10 mouse cellular contexts compared by ENCODE assay signal in genomic region chr5:122654268-122654573, GRCm38 (mm10). TPM values are rescaled to one million over a fixed set of nuclear protein-coding genes. Genes with fewer than 3 reads are reported as not detected.
DNase-seq lines count a peak whose midpoint lies in the region; ATAC-seq and TF ChIP-seq lines count a peak whose summit lies in the region.
"Had no signal": no experiment of that assay in that cellular context is flagged by ENCODE, and none has a peak within 500 bp of the region (broad histone marks: within the 10 kb centered on the region; RNA-seq: fewer than 3 reads in every experiment).

No protein-coding gene starts in this region.

- 53% methylated on average over 5 of the region's 5 CpGs for WGBS in cerebellum, adult 2 months
- WGBS in lung, postnatal 0 days = 52% methylated on average over 5 of the region's 5 CpGs
- WGBS in limb, embryonic 10.5 days = 66% methylated on average over 5 of the region's 5 CpGs
- WGBS in stomach, embryonic 15.5 days = 47% methylated on average over 5 of the region's 5 CpGs

- no peaks in the 10 kb centered on the region for H3K27me3 ChIP-seq in cerebellum, adult 2 months (ENCODE audit: control insufficient read depth, insufficient read depth, low read length)
- no peaks in the 10 kb centered on the region for H3K27me3 ChIP-seq in lung, postnatal 0 days (replicated peaks; ENCODE audit: insufficient read depth, low read length)
- H3K27me3 ChIP-seq in limb, embryonic 10.5 days (ENCODE audit: low read depth, poor library complexity, severe bottlenecking) = no peaks in the 10 kb centered on the region
- H3K27me3 ChIP-seq in stomach, embryonic 15.5 days (replicated peaks) = no peaks in the 10 kb centered on the region
- H3K27me3 ChIP-seq: Patski had no signal

- no peak for TF ChIP-seq EP300 in lung, postnatal 0 days (IDR thresholded peaks at IDR 0.05)

- TF ChIP-seq POLR2A in cerebellum, adult 2 months (IDR thresholded peaks at IDR 0.05; ENCODE audit: borderline replicate concordance, insufficient read depth, low read length) = no peak

- no peak overlapping the region for H3K9ac ChIP-seq in lung, postnatal 0 days (replicated peaks; ENCODE audit: low read depth)
- no peak overlapping the region for H3K9ac ChIP-seq in stomach, embryonic 15.5 days

- H3K9me3 ChIP-seq in lung, postnatal 0 days (ENCODE audit: low read length) = no peaks in the 10 kb centered on the region
- H3K9me3 ChIP-seq in limb, embryonic 10.5 days (replicated peaks) = no peaks in the 10 kb centered on the region
- H3K9me3 ChIP-seq in stomach, embryonic 15.5 days = no peaks in the 10 kb centered on the region

- peaks cover 32% of the 10 kb centered on the region for H3K4me1 ChIP-seq in cerebellum, adult 2 months (ENCODE audit: control insufficient read depth, insufficient read depth, low read length)
- 0 out of 2 replicates have a peak, but pooled peaks cover 6% of the 10 kb centered on the region for H3K4me1 ChIP-seq in lung, postnatal 0 days (ENCODE audit: insufficient read depth, low read depth, low read length)
- H3K4me1 ChIP-seq in limb, embryonic 10.5 days = peaks cover 15% of the 10 kb centered on the region
- peaks cover 10% of the 10 kb centered on the region; the same call in 1 of the 2 replicates for H3K4me1 ChIP-seq in stomach, embryonic 15.5 days

- H3K36me3 ChIP-seq in lung, postnatal 0 days (ENCODE audit: insufficient read depth, low read length) = no peaks in the 10 kb centered on the region
- H3K36me3 ChIP-seq in limb, embryonic 10.5 days = no peaks in the 10 kb centered on the region
- H3K36me3 ChIP-seq in stomach, embryonic 15.5 days = no peaks in the 10 kb centered on the region

- TF ChIP-seq CTCF in cerebellum, adult 2 months (IDR thresholded peaks at IDR 0.05; ENCODE audit: borderline replicate concordance, insufficient read depth, low read depth, low read length) = no peak
- no peak for TF ChIP-seq CTCF in lung, postnatal 0 days (IDR thresholded peaks at IDR 0.05)

- DNase-seq in cerebellum, adult 2 months = no peak
- no peak for DNase-seq in cerebellum, adult 8-10 months
- peak; percentile 28 for DNase-seq in lung, postnatal 36 days
- no peak for DNase-seq in lung, postnatal 0 days (ENCODE audit: low spot score)
- DNase-seq in limb, embryonic 10.5 days (ENCODE audit: low spot score) = no peak
- no peak for DNase-seq in cerebellum, adult 18-20 months
- DNase-seq: liver had no signal

- peak overlapping the region; percentile 95 for H3K27ac ChIP-seq in cerebellum, adult 2 months (ENCODE audit: insufficient read depth, low read length)
- no peak overlapping the region for H3K27ac ChIP-seq in lung, postnatal 0 days (ENCODE audit: low read length)
- peak overlapping the region; percentile 73 for H3K27ac ChIP-seq in limb, embryonic 10.5 days
- peak overlapping the region; percentile 42 for H3K27ac ChIP-seq in stomach, embryonic 15.5 days

- ATAC-seq in lung, postnatal 0 days = no peak; the same call in 1 of the 2 replicates
- ATAC-seq in stomach, embryonic 15.5 days (ENCODE audit: insufficient read depth, low FRiP score, low read depth) = peak; percentile 44; the same call in 1 of the 2 replicates
- ATAC-seq in monocyte, adult 5-6 weeks (replicated peaks; ENCODE audit: insufficient number of reproducible peaks, low FRiP score, low TSS enrichment, poor library complexity, severe bottlenecking) = no peak
- ATAC-seq: Patski had no signal

- no peak overlapping the region for H3K4me3 ChIP-seq in cerebellum, adult 2 months (replicated peaks; ENCODE audit: insufficient read depth, low read depth, low read length)
- H3K4me3 ChIP-seq in lung, postnatal 0 days (ENCODE audit: low read depth, low read length) = no peak overlapping the region
- no peak overlapping the region for H3K4me3 ChIP-seq in limb, embryonic 10.5 days
- H3K4me3 ChIP-seq in stomach, embryonic 15.5 days (replicated peaks) = no peak overlapping the region

- H3K4me2 ChIP-seq in lung, postnatal 0 days (replicated peaks; ENCODE audit: low read depth, low read length) = no peak overlapping the region
- no peak overlapping the region for H3K4me2 ChIP-seq in stomach, embryonic 15.5 days

RNA-seq across cellular contexts. Expression of gene P2rx7, which starts 10.5 kb away (rescaled TPM):
- polyA plus RNA-seq in cerebellum, adult 2 months (2012; rRNA removed) = 13.5 and 16.8 TPM in 2 replicates
- 6.7 and 7.0 TPM in 2 replicates for polyA plus RNA-seq in lung, postnatal 0 days (2015; fragmentation: Nextera tagmentation; extraction: Ambion mirVana)
- 0.08 TPM in 1 of 2 replicates, not detected in the other for polyA plus RNA-seq in limb, embryonic 10.5 days (2016; fragmentation: Nextera tagmentation; extraction: Ambion mirVana)
- 2.7 and 3.4 TPM in 2 replicates for polyA plus RNA-seq in stomach, embryonic 15.5 days (2015; fragmentation: Nextera tagmentation; extraction: Ambion mirVana)
- total RNA-seq in monocyte, adult 5-6 weeks (2017) = 23.3 to 42.5 TPM (median 24.3 TPM) in 3 replicates

RNA-seq across cellular contexts. Expression of gene Ift81, which starts 39.9 kb away (rescaled TPM):
- polyA plus RNA-seq in cerebellum, adult 2 months (2012; rRNA removed) = 20.4 and 22.3 TPM in 2 replicates
- 29.5 and 38.5 TPM in 2 replicates for polyA plus RNA-seq in lung, postnatal 0 days (2015; fragmentation: Nextera tagmentation; extraction: Ambion mirVana)
- polyA plus RNA-seq in limb, embryonic 10.5 days (2016; fragmentation: Nextera tagmentation; extraction: Ambion mirVana) = 35.3 and 42.2 TPM in 2 replicates
- polyA plus RNA-seq in stomach, embryonic 15.5 days (2015; fragmentation: Nextera tagmentation; extraction: Ambion mirVana) = 36.2 and 37.2 TPM in 2 replicates
- 0.32 to 3.9 TPM (median 2.5 TPM) in 3 replicates for total RNA-seq in monocyte, adult 5-6 weeks (2017)

RNA-seq across cellular contexts. Expression of gene P2rx4, which starts 53.1 kb away (rescaled TPM):
- 42.0 and 48.3 TPM in 2 replicates for polyA plus RNA-seq in cerebellum, adult 2 months (2012; rRNA removed)
- polyA plus RNA-seq in lung, postnatal 0 days (2015; fragmentation: Nextera tagmentation; extraction: Ambion mirVana) = 57.8 and 61.1 TPM in 2 replicates
- 3.5 and 4.1 TPM in 2 replicates for polyA plus RNA-seq in limb, embryonic 10.5 days (2016; fragmentation: Nextera tagmentation; extraction: Ambion mirVana)
- polyA plus RNA-seq in stomach, embryonic 15.5 days (2015; fragmentation: Nextera tagmentation; extraction: Ambion mirVana) = 26.9 and 27.9 TPM in 2 replicates
- total RNA-seq in monocyte, adult 5-6 weeks (2017) = 16.5 to 37.1 TPM (median 26.3 TPM) in 3 replicates
